Mouse (Mus musculus) CD4-positive helper T cell, adult 2 months (primary cell): Measurements from ENCODE around the gene Spaca4.
A peak's percentile ranks its signal among the peaks of the same experiment; 100 is the strongest.

Experiments
- DNase-seq: peaks from one replicate; pipeline ENCODE4 v3.0.0-alpha.2; 2012; ENCODE audit warnings: low read depth, missing footprints, low spot score

The Spaca4 gene

GRCm38 (mm10) chr7:45699523-45700141 is 26.0 kb downstream of the Spaca4 start, which contains the start of gene Car11:
Gene Car11 (plus strand): TSS chr7:45699843.
- no peak for DNase-seq

DNA sequence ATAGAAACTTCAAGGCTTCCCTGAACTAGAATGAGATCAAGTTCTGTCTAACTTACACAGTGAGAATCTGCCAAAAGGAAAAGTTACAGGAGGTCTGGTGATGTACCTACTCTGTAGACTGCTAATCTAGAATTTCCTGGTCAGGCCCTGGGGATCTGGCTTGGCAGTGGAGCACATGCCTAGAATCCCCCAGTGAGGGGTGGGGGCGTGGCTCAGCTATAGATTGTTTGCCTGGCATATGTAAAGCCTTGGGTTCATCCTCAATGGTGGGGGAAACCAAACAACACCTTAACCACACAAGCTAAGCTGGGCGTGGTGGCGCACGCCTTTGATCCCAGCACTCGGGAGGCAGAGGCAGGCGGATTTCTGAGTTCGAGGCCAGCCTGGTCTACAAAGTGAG is 27.7 kb downstream of the Spaca4 start:
- no peak for DNase-seq

DNA sequence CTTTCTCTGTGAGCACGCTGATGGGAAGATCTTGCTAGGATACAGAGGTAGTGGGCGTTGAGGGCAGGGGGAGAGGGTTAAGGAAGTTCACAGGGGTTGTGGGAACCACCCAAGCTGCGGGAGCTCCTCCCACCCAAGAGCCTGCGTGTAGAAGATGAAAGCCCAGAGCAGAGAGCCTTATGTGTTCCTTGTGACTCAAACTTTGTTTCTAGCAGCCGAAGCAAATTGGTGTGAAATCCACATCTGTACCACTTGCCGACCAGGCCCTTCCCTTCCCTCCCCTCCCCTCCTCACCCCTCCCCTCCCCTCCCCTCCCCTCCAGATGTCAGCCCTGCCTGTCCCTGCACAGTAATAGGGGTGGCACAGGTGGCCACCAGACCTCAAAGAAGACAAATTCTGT is 30.5 kb downstream of the Spaca4 start:
- DNase-seq: peak; percentile 62

GRCm38 (mm10) chr7:45693921-45694591 is 31.6 kb downstream of the Spaca4 start, which contains the start of gene Sec1:
Gene Sec1 (minus strand): TSS chr7:45694402.
- no peak for DNase-seq

DNA sequence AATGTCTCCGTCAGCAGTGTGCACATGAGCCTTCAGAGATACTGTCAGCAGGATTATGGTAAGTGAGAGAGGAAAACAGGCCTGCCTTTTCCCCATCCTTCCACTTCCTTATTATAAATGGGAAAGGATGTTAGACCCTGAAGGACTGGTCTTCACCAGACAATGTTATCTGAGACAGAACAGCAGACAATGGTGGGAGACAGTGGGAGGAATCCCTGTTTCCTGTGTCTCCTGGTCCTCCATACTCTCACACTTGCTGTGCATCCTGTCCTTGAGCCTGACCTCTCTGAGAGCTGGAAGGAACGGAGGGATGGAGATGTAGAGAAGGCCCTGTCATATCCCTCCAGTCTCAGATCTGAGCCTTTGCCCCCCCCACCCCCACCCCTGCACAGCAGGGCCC is 33.2 kb downstream of the Spaca4 start:
- no peak for DNase-seq

DNA sequence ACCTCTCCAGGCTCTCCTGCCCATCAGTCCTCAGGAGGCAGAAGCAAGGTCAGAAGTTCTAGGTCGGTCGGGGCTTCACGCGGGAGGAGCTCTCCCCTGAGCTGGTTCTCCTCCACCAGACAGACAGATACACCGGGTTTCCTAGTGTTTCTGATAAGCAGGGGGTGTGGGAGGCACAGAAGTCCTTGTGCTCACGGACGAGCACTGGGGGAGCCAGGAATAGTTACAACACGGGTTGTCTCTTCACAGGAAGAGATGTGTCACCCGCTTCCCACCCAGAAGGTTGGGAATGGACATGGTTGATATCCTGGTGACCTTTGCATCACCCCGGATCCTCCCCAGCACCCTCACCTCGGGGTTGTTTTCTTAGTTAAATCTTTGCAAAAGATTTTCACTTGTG is 35.8 kb downstream of the Spaca4 start:
- DNase-seq: no peak

DNA sequence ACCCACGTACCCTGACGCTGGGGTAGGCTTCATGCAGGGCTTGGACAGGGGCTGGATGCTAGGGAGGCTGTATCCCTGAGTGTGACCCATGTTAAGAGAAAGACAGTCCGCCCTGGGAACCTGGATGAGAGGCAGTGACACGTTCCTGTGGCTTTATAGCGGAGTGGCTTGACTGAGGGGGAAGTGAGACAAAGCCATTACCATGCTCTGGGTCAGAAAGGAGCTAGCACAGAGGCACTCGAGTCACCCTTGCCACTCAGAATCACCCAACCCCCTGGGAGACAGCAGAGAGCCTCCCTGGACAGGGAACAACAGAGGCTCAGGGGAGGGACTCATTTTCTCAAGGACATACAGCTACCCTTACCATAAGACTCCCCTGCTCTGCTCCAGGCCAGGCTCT is 36.5 kb downstream of the Spaca4 start:
- no peak for DNase-seq

DNA sequence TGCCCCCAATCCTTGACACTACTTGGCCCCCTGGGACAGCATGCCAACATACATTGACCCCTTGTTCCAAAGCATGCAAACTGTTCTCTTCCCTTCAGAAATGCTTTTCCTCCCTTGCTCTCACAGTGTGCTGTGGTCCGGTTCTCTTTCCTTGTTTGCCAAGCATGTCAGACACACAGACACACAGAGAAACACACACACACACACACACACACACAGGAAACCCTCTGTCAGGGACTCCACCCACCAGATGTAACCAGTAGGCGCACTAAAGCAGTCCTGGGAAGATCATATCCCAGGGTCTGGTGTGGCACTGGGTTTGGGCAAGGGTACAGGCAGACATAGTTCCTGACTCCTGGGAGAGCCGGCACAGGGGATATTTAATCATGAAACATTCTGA is 38.8 kb downstream of the Spaca4 start:
- peak; percentile 40 for DNase-seq

- DNase-seq: no peak
These were observed 39.8 kb downstream of the Spaca4 start for GRCm38 (mm10) chr7:45685811-45686210.

- DNase-seq: peak; percentile 41
These were observed 42.1 kb downstream of the Spaca4 start, which contains the start of gene Ntn5 for GRCm38 (mm10) chr7:45683396-45684050. Gene Ntn5 (plus strand): TSS chr7:45684022.

DNA sequence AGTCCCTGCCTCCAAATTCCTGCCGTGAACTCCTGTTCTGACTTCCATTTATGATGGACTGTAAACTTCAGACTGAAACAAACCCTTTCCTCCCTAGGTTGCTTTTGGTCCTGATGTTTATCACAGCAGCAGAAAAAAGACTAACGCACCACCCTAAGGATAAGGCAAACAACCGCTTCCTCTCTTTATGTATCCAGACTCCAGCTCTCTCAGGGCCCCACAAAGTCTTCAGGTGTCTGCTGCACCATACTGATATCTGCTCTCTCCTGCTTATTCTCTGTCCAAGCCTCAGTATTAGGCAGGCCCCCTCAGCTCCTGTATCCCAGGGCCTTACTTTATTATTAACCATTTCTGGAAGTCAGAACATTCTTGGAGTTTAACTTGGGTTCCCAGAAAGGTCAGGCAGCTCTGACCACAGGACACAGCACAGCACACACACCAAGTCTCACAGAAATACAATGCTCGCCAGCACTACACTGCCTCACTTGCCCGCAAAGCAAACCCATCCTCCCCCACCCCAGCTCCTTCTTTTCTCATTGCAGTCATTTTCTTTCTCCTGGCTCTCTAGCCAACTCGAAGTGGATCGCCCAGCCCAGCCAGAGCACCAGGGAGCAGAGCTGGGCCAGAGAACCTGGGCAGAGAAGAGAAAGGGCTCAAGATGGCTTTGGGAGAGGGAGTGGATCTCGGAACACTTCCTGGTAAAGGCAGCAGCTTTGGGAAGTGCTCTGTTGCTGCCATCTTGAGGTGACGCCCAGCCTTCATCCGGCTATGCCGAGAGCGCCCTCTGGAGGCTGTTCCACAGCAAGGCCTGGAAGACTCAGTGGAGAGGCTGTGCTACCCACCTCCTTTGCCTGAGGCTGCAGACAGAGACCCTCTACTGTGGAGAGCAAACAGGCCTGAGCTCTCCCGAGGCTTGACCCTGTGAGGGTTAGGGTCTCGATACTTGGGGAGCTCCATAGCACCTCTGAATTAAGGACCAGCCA is 43.2 kb downstream of the Spaca4 start:
- DNase-seq: peak; percentile 82

- no peak for DNase-seq
These were observed 44.4 kb downstream of the Spaca4 start for GRCm38 (mm10) chr7:45681046-45681736.

GRCm38 (mm10) chr7:45679966-45680621 is 45.5 kb downstream of the Spaca4 start:
- no peak for DNase-seq

DNA sequence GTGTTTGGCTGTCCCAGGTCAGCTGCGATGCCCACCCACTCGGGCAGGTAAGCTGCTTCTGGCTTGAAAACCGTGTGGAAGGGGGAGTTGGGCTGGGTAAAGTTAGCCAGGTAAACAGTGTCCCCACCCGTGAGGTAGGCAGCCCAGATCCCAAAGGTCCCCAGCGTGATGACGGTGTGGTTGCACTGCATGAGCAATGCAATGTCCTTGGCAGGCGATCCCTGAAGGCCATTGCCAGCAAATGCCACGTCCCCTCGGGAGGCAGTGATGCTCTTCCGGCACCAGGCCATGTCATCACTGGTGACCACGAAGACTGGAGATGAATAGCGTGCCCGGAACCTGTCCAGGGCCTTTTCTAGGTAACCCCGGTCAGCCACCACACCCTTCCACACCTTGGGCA is 47.1 kb downstream of the Spaca4 start:
- DNase-seq: no peak

DNA sequence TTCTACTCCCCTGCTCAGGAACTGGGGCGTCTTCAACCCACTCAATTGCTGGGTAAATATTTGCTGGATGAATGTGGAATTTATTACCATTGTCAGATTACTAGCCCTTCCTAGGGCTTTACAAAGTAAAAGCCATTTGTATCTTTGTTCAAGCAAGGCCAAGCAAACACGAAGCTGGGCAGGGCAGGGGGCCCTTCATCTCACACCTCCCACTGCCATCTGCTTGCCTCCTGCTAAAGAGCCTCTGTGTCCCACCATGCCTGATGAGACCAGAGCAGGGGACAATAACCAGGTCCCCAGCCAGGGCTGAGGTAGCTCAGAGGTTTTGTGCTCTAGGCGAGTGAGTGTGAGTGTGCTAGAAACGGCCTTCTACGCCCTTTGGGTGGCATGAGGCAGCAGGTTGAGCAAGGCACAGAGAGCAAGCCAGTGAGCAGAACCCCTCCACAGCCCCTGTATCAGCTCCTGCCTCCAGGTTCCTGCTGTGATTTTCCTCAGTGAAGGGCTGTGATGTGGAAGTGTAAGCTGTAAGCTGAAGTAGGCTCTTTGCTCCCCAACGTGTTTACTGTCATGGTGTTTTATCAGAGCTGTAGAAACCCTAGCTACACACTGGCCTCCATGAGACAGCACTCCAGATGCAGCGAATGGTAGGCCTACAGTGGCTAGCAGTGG is 47.9 kb downstream of the Spaca4 start:
- no peak for DNase-seq
